Mouse (Mus musculus): ENCODE data around the gene Prkd2. TPM values are rescaled to one million over a fixed set of nuclear protein-coding genes. Genes with fewer than 3 reads are reported as not detected.

The Prkd2 gene
- polyA plus RNA-seq, 1 experiment from 2014 or later, result 21.9 TPM

DNA sequence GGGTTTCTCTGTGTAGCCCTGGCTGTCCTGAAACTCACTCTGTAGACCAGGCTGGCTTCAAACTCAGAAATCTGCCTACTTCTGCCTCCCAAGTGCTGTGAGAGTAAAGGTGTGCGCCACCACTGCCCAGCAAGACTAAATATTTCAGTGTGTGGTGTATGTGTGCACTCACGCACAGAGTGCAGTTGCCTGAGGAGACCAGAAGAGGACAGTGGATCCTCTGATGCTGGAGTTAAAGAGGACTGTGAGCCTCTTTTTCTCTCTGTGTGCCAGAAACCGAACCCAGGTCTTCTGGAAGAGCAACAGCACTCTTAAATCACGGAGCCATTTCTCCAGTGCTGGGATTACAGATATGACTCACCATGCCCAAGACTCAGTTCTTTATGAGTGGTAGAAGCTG lies 30.7 kb downstream of the Prkd2 start:
- H3K4me3 ChIP-seq, result no peak overlapping the region
- no peaks in the 10 kb centered on the region for H3K27me3 ChIP-seq
- no peak overlapping the region for H3K4me2 ChIP-seq
- H3K9ac ChIP-seq, result no peak overlapping the region
- WGBS, result 87% methylated on average over 4 of the region's 4 CpGs
- H3K27ac ChIP-seq, result no peak overlapping the region
- no peaks in the 10 kb centered on the region for H3K9me3 ChIP-seq
- peaks cover 42% of the 10 kb centered on the region for H3K36me3 ChIP-seq
- no peak for ATAC-seq (ENCODE audit: insufficient number of reproducible peaks, low FRiP score, low TSS enrichment, low read depth)
- peaks cover 25% of the 10 kb centered on the region for H3K4me1 ChIP-seq

GRCm38 (mm10) chr7:16874190-16874589 lies 31.5 kb downstream of the Prkd2 start:
- Histone ChIP-seq H3K9me3 (no peaks in the 10 kb centered on the region), H3K36me3 (peaks cover 40% of the 10 kb centered on the region), H3K27me3 (no peaks in the 10 kb centered on the region), H3K4me2 (peak overlapping the region; percentile 38), H3K4me3 (peak overlapping the region; percentile 33), H3K27ac (peak overlapping the region; percentile 93), H3K9ac (no peak overlapping the region), H3K4me1 (peaks cover 27% of the 10 kb centered on the region)
- WGBS, result 5% methylated on average over 17 of the region's 17 CpGs
- ATAC-seq (ENCODE audit: insufficient number of reproducible peaks, low FRiP score, low TSS enrichment, low read depth), result no peak

GRCm38 (mm10) chr7:16874756-16875309 lies 32.1 kb downstream of the Prkd2 start:
- H3K4me3 ChIP-seq, result peak overlapping the region; percentile 84
- peak overlapping the region; percentile 93 for H3K27ac ChIP-seq
- WGBS, result under 1% methylated on average over 33 of the region's 33 CpGs
- ATAC-seq (ENCODE audit: insufficient number of reproducible peaks, low FRiP score, low TSS enrichment, low read depth), result peak; percentile 97
- peaks cover 21% of the 10 kb centered on the region for H3K4me1 ChIP-seq
- no peaks in the 10 kb centered on the region for H3K9me3 ChIP-seq
- H3K4me2 ChIP-seq, result peak overlapping the region; percentile 77
- no peaks in the 10 kb centered on the region for H3K27me3 ChIP-seq
- no peak overlapping the region; the same call in 1 of the 2 replicates for H3K9ac ChIP-seq
- H3K36me3 ChIP-seq, result peaks cover 35% of the 10 kb centered on the region

DNA sequence AGATGAGACGGTGACA lies 32.4 kb downstream of the Prkd2 start, which contains the start of gene Dact3:
Dact3 (plus strand) TSS at position 8 of the 16 bp plus-strand sequence.
- ATAC-seq (ENCODE audit: insufficient number of reproducible peaks, low FRiP score, low TSS enrichment, low read depth), result no peak
- WGBS, result 0% methylated on average over 1 of the region's 1 CpGs
- peak within 1 kb of the TSS; percentile 84 for H3K4me3 ChIP-seq
- H3K36me3 ChIP-seq, result peaks cover 33% of the 10 kb centered on the region
- H3K9ac ChIP-seq, result peak within 1 kb of the TSS; percentile 84
- H3K4me2 ChIP-seq, result peak within 1 kb of the TSS; percentile 77
- peak within 1 kb of the TSS; percentile 93 for H3K27ac ChIP-seq
- H3K4me1 ChIP-seq, result peaks cover 22% of the 10 kb centered on the region
- H3K9me3 ChIP-seq, result no peaks in the 10 kb centered on the region
- H3K27me3 ChIP-seq, result no peaks in the 10 kb centered on the region

DNA sequence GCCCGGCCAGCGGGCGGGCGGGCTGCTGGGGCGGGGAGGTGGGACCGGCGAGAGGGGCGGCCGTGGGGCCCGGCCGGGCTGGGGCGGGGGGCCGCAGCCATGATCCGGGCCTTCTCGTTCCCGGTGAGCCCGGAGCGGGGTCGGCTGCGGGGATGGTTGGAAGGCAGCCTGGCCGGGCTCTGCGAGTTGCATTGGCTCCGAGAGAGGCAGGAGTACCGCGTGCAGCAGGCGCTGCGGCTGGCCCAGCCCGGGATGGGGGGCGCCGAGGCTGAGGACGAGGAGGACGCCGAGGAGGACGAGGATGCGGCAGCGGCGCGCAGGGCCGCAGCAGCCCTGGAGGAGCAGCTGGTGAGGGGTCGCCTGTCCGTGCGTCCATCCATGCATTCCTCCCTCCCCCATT lies 32.6 kb downstream of the Prkd2 start:
- H3K4me3 ChIP-seq, result peak overlapping the region; percentile 84
- H3K27ac ChIP-seq, result peak overlapping the region; percentile 92
- ATAC-seq (ENCODE audit: insufficient number of reproducible peaks, low FRiP score, low TSS enrichment, low read depth), result no peak
- peak overlapping the region; percentile 84 for H3K9ac ChIP-seq
- peak overlapping the region; percentile 77 for H3K4me2 ChIP-seq
- H3K9me3 ChIP-seq, result no peaks in the 10 kb centered on the region
- H3K36me3 ChIP-seq, result peaks cover 32% of the 10 kb centered on the region
- peaks cover 24% of the 10 kb centered on the region for H3K4me1 ChIP-seq
- under 1% methylated on average over 32 of the region's 42 CpGs for WGBS
- no peaks in the 10 kb centered on the region for H3K27me3 ChIP-seq

DNA sequence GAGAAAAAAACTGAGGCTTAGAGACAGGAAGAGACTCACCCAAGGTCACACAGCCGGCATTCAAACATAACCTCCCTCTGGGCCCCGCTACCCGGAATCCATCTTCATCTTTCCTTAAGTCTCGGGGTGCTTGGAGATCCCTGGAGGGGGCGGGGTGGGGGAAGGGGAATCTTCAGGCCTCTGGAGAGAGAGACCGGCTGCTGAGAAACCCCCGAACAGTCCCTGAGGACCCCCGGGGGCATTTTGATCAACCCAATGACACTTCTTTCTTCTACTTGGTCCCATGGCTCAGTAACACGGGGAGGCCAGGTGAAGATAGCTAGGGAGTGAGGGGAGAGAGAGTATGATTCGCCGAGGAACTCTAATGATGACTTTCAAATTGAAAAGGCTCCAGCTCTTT lies 33.3 kb downstream of the Prkd2 start:
- Histone ChIP-seq H3K9me3 (no peaks in the 10 kb centered on the region), H3K9ac (peak overlapping the region; percentile 84), H3K4me2 (peak overlapping the region; percentile 77), H3K27ac (peak overlapping the region; percentile 92), H3K27me3 (no peaks in the 10 kb centered on the region), H3K4me3 (peak overlapping the region; percentile 84), H3K4me1 (peaks cover 31% of the 10 kb centered on the region), H3K36me3 (peaks cover 25% of the 10 kb centered on the region)
- no peak for ATAC-seq (ENCODE audit: insufficient number of reproducible peaks, low FRiP score, low TSS enrichment, low read depth)
- WGBS, result 6% methylated on average over 11 of the region's 11 CpGs

- H3K9ac ChIP-seq, result peak overlapping the region; percentile 84; the same call in 1 of the 2 replicates
- H3K9me3 ChIP-seq, result no peaks in the 10 kb centered on the region
- ATAC-seq (ENCODE audit: insufficient number of reproducible peaks, low FRiP score, low TSS enrichment, low read depth), result 0 out of 2 replicates have a peak, but pooled peaks have one; percentile 1
- peaks cover 31% of the 10 kb centered on the region for H3K4me1 ChIP-seq
- peaks cover 20% of the 10 kb centered on the region for H3K36me3 ChIP-seq
- H3K27ac ChIP-seq, result peak overlapping the region; percentile 92
- peak overlapping the region; percentile 77 for H3K4me2 ChIP-seq
- H3K27me3 ChIP-seq, result no peaks in the 10 kb centered on the region
- H3K4me3 ChIP-seq, result peak overlapping the region; percentile 84
- WGBS, result 6% methylated on average over 13 of the region's 13 CpGs
Measured at GRCm38 (mm10) chr7:16876608-16877007, 33.9 kb downstream of the Prkd2 start.

- H3K4me2 ChIP-seq, result no peak overlapping the region
- 86% methylated on average over 3 of the region's 3 CpGs for WGBS
- H3K9me3 ChIP-seq, result no peaks in the 10 kb centered on the region
- no peak for ATAC-seq (ENCODE audit: insufficient number of reproducible peaks, low FRiP score, low TSS enrichment, low read depth)
- H3K4me3 ChIP-seq, result no peak overlapping the region
- peaks cover 22% of the 10 kb centered on the region for H3K36me3 ChIP-seq
- peaks cover 31% of the 10 kb centered on the region for H3K4me1 ChIP-seq
- no peak overlapping the region for H3K27ac ChIP-seq
- no peak overlapping the region for H3K9ac ChIP-seq
- H3K27me3 ChIP-seq, result no peaks in the 10 kb centered on the region
Measured at GRCm38 (mm10) chr7:16877717-16878116, 35.0 kb downstream of the Prkd2 start.

DNA sequence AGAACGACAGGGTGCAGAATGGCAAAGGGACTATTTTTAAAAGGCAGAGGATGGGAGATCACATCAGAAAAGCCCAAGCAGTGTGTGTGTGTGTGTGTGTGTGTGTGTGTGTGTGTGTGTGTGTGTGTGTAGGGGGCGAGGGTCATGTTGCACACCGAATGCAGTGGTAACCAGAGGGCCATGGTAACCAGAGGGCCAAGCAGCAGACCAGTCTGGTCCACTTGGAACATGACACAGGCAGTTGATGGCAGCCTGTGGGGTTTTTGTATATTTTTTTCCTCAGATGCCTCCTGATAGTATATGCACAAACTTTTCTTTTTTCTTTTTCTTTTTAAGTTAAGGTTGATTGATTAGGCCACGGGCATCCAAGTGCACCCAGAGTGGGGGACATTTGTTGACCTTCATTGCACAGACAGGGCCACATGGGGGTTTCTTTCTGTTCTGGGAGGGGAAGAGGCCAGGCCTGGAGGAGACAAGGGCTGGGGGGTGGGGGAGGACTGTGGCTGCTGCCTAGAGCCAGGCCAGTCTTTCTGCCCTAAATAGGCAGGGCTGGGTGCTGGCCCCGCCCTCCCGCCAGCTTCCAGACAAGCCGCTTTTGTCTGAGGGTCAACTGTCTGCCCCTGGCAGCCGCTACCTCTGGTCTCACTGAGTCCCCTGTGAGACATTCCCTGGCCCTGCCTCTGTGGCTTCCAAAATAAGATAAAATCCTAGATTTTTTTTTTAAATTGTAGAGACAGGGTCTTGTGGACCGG lies 37.3 kb downstream of the Prkd2 start:
- peak overlapping the region; percentile 77 for H3K27ac ChIP-seq
- H3K36me3 ChIP-seq, result peaks cover 43% of the 10 kb centered on the region
- no peaks in the 10 kb centered on the region for H3K27me3 ChIP-seq
- no peak overlapping the region for H3K9ac ChIP-seq
- H3K4me3 ChIP-seq, result no peak overlapping the region
- WGBS, result 28% methylated on average over 8 of the region's 9 CpGs
- H3K4me1 ChIP-seq, result peaks cover 28% of the 10 kb centered on the region
- H3K4me2 ChIP-seq, result no peak overlapping the region; the same call in 1 of the 2 replicates
- no peaks in the 10 kb centered on the region for H3K9me3 ChIP-seq
- ATAC-seq (ENCODE audit: insufficient number of reproducible peaks, low FRiP score, low TSS enrichment, low read depth), result 0 out of 2 replicates have a peak, but pooled peaks have one; percentile 46

GRCm38 (mm10) chr7:16880615-16881014 lies 37.9 kb downstream of the Prkd2 start:
- H3K27me3 ChIP-seq, result 0 out of 2 replicates have a peak, but pooled peaks cover 3% of the 10 kb centered on the region
- H3K9ac ChIP-seq, result no peak overlapping the region
- 25% methylated on average over 5 of the region's 5 CpGs for WGBS
- peak overlapping the region; percentile 77 for H3K27ac ChIP-seq
- H3K4me3 ChIP-seq, result no peak overlapping the region
- H3K36me3 ChIP-seq, result peaks cover 49% of the 10 kb centered on the region
- peaks cover 32% of the 10 kb centered on the region for H3K4me1 ChIP-seq
- ATAC-seq (ENCODE audit: insufficient number of reproducible peaks, low FRiP score, low TSS enrichment, low read depth), result no peak
- H3K9me3 ChIP-seq, result 0 out of 2 replicates have a peak, but pooled peaks cover 2% of the 10 kb centered on the region
- H3K4me2 ChIP-seq, result no peak overlapping the region

DNA sequence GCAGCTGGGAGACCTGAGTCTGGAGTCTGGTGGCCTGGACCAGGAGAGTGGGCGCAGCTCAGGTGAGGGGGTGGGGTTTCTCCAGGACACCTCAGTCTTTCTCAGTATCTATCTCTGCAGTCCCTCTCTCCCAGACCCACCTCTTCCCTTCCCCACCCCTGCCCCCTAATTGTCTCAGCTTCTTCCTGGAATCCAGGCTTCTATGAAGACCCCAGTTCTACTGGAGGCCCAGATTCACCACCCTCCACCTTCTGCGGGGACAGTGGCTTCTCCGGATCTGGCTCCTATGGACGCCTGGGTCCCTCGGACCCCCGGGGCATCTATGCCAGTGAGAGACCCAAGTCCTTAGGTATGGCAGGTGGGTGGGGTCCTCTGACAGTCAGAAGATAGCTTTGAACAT lies 40.5 kb downstream of the Prkd2 start:
- Histone ChIP-seq H3K27me3 (0 out of 2 replicates have a peak, but pooled peaks cover 3% of the 10 kb centered on the region), H3K4me1 (peaks cover 23% of the 10 kb centered on the region), H3K4me3 (no peak overlapping the region), H3K9me3 (peaks cover 8% of the 10 kb centered on the region; the same call in 1 of the 2 replicates), H3K36me3 (peaks cover 71% of the 10 kb centered on the region), H3K9ac (no peak overlapping the region), H3K27ac (no peak overlapping the region), H3K4me2 (no peak overlapping the region)
- 88% methylated on average over 6 of the region's 6 CpGs for WGBS
- ATAC-seq (ENCODE audit: insufficient number of reproducible peaks, low FRiP score, low TSS enrichment, low read depth), result no peak

DNA sequence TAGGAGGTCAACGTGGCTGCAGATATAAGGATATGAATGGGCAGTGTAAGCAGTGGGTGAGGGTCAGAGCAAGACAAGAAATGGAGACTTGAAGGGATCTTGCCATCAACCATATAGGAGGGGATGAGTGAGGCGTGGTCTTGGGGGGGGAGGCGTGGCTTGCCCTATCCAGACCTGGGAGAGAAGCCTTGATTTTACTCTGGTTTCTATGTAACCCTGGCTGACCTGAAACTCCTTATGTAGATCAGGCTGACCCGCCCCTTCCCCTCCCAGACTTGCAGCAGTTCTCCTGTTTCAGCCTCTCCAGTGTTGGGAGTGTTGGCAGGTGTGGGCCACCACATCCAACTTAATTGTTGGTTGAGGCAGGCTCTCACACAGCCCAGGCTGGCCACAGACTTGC lies 41.6 kb downstream of the Prkd2 start:
- 73% methylated on average over 4 of the region's 4 CpGs for WGBS
- Histone ChIP-seq H3K4me1 (peaks cover 17% of the 10 kb centered on the region), H3K36me3 (peaks cover 70% of the 10 kb centered on the region), H3K4me2 (no peak overlapping the region), H3K27me3 (0 out of 2 replicates have a peak, but pooled peaks cover 3% of the 10 kb centered on the region), H3K9ac (no peak overlapping the region), H3K9me3 (peaks cover 8% of the 10 kb centered on the region; the same call in 1 of the 2 replicates), H3K27ac (no peak overlapping the region), H3K4me3 (no peak overlapping the region)
- no peak for ATAC-seq (ENCODE audit: insufficient number of reproducible peaks, low FRiP score, low TSS enrichment, low read depth)
